Mouse (Mus musculus): ENCODE results near the gene Agt.

DNA sequence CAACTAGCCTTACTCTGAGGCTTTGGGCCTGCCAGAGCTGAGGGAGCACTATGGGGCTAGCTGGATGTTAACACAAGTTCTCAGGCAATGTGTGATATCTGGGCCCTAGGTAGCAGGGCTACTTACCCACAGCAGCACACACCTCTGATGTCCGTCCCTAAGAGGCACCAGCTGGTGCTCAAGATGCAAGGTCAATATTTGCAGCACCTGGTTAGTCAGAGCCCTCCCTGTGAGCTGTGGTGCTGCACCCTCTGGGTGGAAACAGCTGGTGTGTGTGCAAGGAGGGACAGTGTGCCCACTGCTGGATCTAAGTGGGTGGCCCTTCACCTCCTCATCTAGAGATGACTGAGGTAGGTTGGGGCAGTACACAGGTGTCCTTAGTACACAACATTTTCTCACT is 7.2 kb upstream of the Agt start:
- TF ChIP-seq POLR2A (IDR thresholded peaks at IDR 0.05; ENCODE audit: extremely low read depth, insufficient read depth, low read length) (no peak), CTCF (IDR thresholded peaks at IDR 0.05; ENCODE audit: extremely low read depth, insufficient read depth, low read length) (no peak)

All from cortical plate, adult 2 months (tissue).